Comparison of ENCODE assay signal across 32 mouse cellular contexts in the genomic region with DNA sequence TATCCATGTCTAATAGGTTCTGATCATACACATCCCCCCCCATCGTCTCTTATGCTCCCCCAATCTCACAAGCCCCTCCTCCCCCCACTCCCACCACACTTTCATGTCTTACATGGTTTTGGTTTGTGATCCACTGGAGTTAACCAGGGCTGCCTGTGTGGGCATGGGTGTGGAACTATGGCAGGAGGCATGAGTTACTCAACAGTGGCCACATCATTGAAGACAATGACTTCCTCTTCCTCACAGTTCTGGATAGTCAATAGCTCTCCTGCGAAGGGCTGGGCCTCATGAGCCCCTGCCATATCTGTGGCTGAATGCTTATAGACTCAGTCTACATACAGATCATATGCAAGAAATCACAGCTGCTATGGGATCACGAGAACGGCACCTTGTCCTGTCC. TPM values are rescaled to one million over a fixed set of nuclear protein-coding genes. Genes with fewer than 3 reads are reported as not detected.
A peak's percentile ranks its signal among the peaks of the same experiment; 100 is the strongest.
DNase-seq lines count a peak whose midpoint lies in the region; ATAC-seq and TF ChIP-seq lines count a peak whose summit lies in the region.
"Had no signal": no experiment of that assay in that cellular context is flagged by ENCODE, and none has a peak within 500 bp of the region (broad histone marks: within the 10 kb centered on the region; RNA-seq: fewer than 3 reads in every experiment).

No protein-coding gene starts in this region.

- no peak for TF ChIP-seq EP300 in lung, postnatal 0 days (IDR thresholded peaks at IDR 0.05)

- no peak overlapping the region for H3K9ac ChIP-seq in lung, postnatal 0 days (replicated peaks; ENCODE audit: low read depth)
- H3K9ac ChIP-seq: embryonic facial prominence, embryonic 13.5 days; forebrain, embryonic 12.5 days; forebrain, embryonic 15.5 days; heart, embryonic 12.5 days; heart, embryonic 15.5 days; hindbrain, embryonic 14.5 days had no signal

- no peaks in the 10 kb centered on the region for H3K27me3 ChIP-seq in lung, postnatal 0 days (replicated peaks; ENCODE audit: insufficient read depth, low read length)
- H3K27me3 ChIP-seq: CH12.LX; embryonic facial prominence, embryonic 13.5 days; forebrain, embryonic 12.5 days; forebrain, embryonic 15.5 days; heart, embryonic 12.5 days; heart, embryonic 15.5 days; Patski had no signal

- H3K9me3 ChIP-seq in lung, postnatal 0 days (ENCODE audit: low read length) = no peaks in the 10 kb centered on the region
- H3K9me3 ChIP-seq: embryonic facial prominence, embryonic 10.5 days; embryonic facial prominence, embryonic 13.5 days; forebrain, embryonic 15.5 days; heart, embryonic 12.5 days; heart, embryonic 15.5 days had no signal

- H3K4me1 ChIP-seq in lung, postnatal 0 days (ENCODE audit: insufficient read depth, low read depth, low read length) = no peaks in the 10 kb centered on the region
- H3K4me1 ChIP-seq: embryonic facial prominence, embryonic 13.5 days; forebrain, embryonic 12.5 days; forebrain, embryonic 15.5 days; heart, embryonic 15.5 days had no signal

- H3K27ac ChIP-seq in lung, postnatal 0 days (ENCODE audit: low read length) = no peak overlapping the region
- H3K27ac ChIP-seq: embryonic facial prominence, embryonic 10.5 days; embryonic facial prominence, embryonic 13.5 days; forebrain, embryonic 12.5 days; forebrain, embryonic 15.5 days; heart, embryonic 15.5 days; hindbrain, embryonic 14.5 days; hindbrain, postnatal 0 days had no signal

- WGBS in lung, postnatal 0 days = 76% methylated on average over 4 of the region's 4 CpGs

- no peak for ATAC-seq in lung, postnatal 0 days
- peak; percentile 22 to 44; a peak in 2 of 4 replicates for ATAC-seq in hematopoietic stem cell, adult 5-6 weeks (replicated peaks in 1 of 2; ENCODE audit: insufficient read depth in 1 of 2, low FRiP score in 2 of 2, low TSS enrichment in 1 of 2, low read depth in 1 of 2, poor library complexity in 2 of 2, severe bottlenecking in 2 of 2)
- peak; percentile 92 for ATAC-seq in monocyte, adult 5-6 weeks (replicated peaks; ENCODE audit: insufficient number of reproducible peaks, low FRiP score, low TSS enrichment, poor library complexity, severe bottlenecking)
- no peak for ATAC-seq in CD4-positive, CD25-positive, alpha-beta regulatory T cell, adult 4 months
- ATAC-seq: forebrain, embryonic 15.5 days; hindbrain, postnatal 0 days; inflammation-experienced regulatory T-cells, adult 6 months; Patski had no signal

- no peak overlapping the region for H3K4me3 ChIP-seq in lung, postnatal 0 days (ENCODE audit: low read depth, low read length)
- H3K4me3 ChIP-seq: embryonic facial prominence, embryonic 10.5 days; embryonic facial prominence, embryonic 13.5 days; erythroblast, embryonic 14.5 days; forebrain, embryonic 12.5 days; forebrain, embryonic 15.5 days; heart, embryonic 12.5 days; heart, embryonic 15.5 days had no signal

- peak; percentile 16 for DNase-seq in lung, postnatal 0 days (ENCODE audit: low spot score)
- no peak for DNase-seq in lung, postnatal 10 days
- no peak for DNase-seq in gastrocnemius, adult 18-20 months (ENCODE audit: low spot score)
- DNase-seq: adrenal gland, postnatal 10 days; adrenal gland, postnatal 36 days; cerebellum, adult 18-20 months; cerebellum, adult 9-10 months; cerebellum, postnatal 14 days; embryo, embryonic 11 days; gastrocnemius, postnatal 10 days; gastrocnemius, postnatal 36 days; heart, adult 11 months; heart, postnatal 10 days; heart, postnatal 36 days had no signal

- TF ChIP-seq CTCF in lung, postnatal 0 days (IDR thresholded peaks at IDR 0.05) = no peak

- H3K36me3 ChIP-seq in lung, postnatal 0 days (ENCODE audit: insufficient read depth, low read length) = no peaks in the 10 kb centered on the region
- H3K36me3 ChIP-seq: embryonic facial prominence, embryonic 10.5 days; embryonic facial prominence, embryonic 13.5 days; forebrain, embryonic 12.5 days; forebrain, embryonic 15.5 days; G1E; heart, embryonic 12.5 days; heart, embryonic 15.5 days had no signal

- no peak overlapping the region for H3K4me2 ChIP-seq in lung, postnatal 0 days (replicated peaks; ENCODE audit: low read depth, low read length)
- H3K4me2 ChIP-seq: embryonic facial prominence, embryonic 13.5 days; forebrain, embryonic 12.5 days; forebrain, embryonic 15.5 days; heart, embryonic 12.5 days; heart, embryonic 15.5 days; hindbrain, embryonic 14.5 days had no signal

RNA-seq across cellular contexts. Expression of a gene that starts 18.5 kb away (rescaled TPM):
- 0.66 and 4.5 TPM in 2 replicates for polyA plus RNA-seq in lung, postnatal 0 days (2015; fragmentation: Nextera tagmentation; extraction: Ambion mirVana)
- not detected in 2 replicates for total RNA-seq in hematopoietic stem cell, adult 5-6 weeks (2017)
- total RNA-seq in monocyte, adult 5-6 weeks (2017) = 1.2 to 1.4 TPM in 2 of 3 replicates, not detected in the other
- total RNA-seq in gastrocnemius, adult 18-20 months (2021) = not detected
- not detected for polyA plus RNA-seq in CD4-positive, CD25-positive, alpha-beta regulatory T cell, adult 4 months (2017; shearing (Covaris generic))
- total RNA-seq: gastrocnemius, postnatal 10 days; gastrocnemius, postnatal 36 days; heart, adult 8-10 months; heart, postnatal 36 days; hindbrain, postnatal 0 days had no signal
- polyA plus RNA-seq: embryonic facial prominence, embryonic 10.5 days; embryonic facial prominence, embryonic 13.5 days; erythroblast, embryonic 14.5 days; G1E; heart, embryonic 12.5 days had no signal

RNA-seq across cellular contexts. Expression of a gene that starts 31.2 kb away (rescaled TPM):
- polyA plus RNA-seq in lung, postnatal 0 days (2015; fragmentation: Nextera tagmentation; extraction: Ambion mirVana) = 2.6 and 3.2 TPM in 2 replicates
- 39.3 and 48.3 TPM in 2 replicates for total RNA-seq in hematopoietic stem cell, adult 5-6 weeks (2017)
- 1.2 to 2.8 TPM (median 2.0 TPM) in 3 replicates for total RNA-seq in monocyte, adult 5-6 weeks (2017)
- not detected for total RNA-seq in gastrocnemius, adult 18-20 months (2021)
- 1 to 10 TPM; 3.7 to 8.0 TPM for polyA plus RNA-seq in CD4-positive, CD25-positive, alpha-beta regulatory T cell, adult 4 months (2017; shearing (Covaris generic))

RNA-seq across cellular contexts. Expression of a gene that starts 42.7 kb away (rescaled TPM):
- polyA plus RNA-seq in lung, postnatal 0 days (2015; fragmentation: Nextera tagmentation; extraction: Ambion mirVana) = 5.0 and 12.4 TPM in 2 replicates
- total RNA-seq in hematopoietic stem cell, adult 5-6 weeks (2017) = 3.0 and 14.1 TPM in 2 replicates
- total RNA-seq in monocyte, adult 5-6 weeks (2017) = 186 to 292 TPM (median 238 TPM) in 3 replicates
- total RNA-seq in gastrocnemius, adult 18-20 months (2021) = not detected
- under 1 TPM in 1 of 2 experiments, not detected in 1; 0.31 TPM for polyA plus RNA-seq in CD4-positive, CD25-positive, alpha-beta regulatory T cell, adult 4 months (2017; shearing (Covaris generic))
- total RNA-seq: gastrocnemius, postnatal 36 days had no signal
- polyA plus RNA-seq: embryonic facial prominence, embryonic 10.5 days; erythroblast, embryonic 14.5 days; forebrain, embryonic 12.5 days; forebrain, embryonic 15.5 days; hindbrain, embryonic 11.5 days; hindbrain, embryonic 14.5 days; hindbrain, postnatal 0 days; Patski had no signal

Comparison
In these comparisons a context has a peak if more than half of its experiments do, and no peak if none do; other contexts are left out.
1. ATAC-seq: peak in hematopoietic stem cell, adult 5-6 weeks (2 of 2) and monocyte, adult 5-6 weeks (single experiment); none in lung, postnatal 0 days (single experiment) and CD4-positive, CD25-positive, alpha-beta regulatory T cell, adult 4 months (single experiment).
2. RNA of a gene that starts 31.2 kb away (total RNA-seq): 39.3 to 48.3 TPM in hematopoietic stem cell, adult 5-6 weeks; 1.2 to 2.8 TPM in monocyte, adult 5-6 weeks and not detected in gastrocnemius, adult 18-20 months; every median in the first group is over 10 times any median in the second.
3. RNA of a gene that starts 42.7 kb away (total RNA-seq): 186 to 292 TPM in monocyte, adult 5-6 weeks; 3.0 to 14.1 TPM in hematopoietic stem cell, adult 5-6 weeks and not detected in gastrocnemius, adult 18-20 months; every median in the first group is over 10 times any median in the second.